Mouse (Mus musculus) stomach, postnatal 0 days (tissue): Measurements from ENCODE around the gene Tex14. TPM values are rescaled to one million over a fixed set of nuclear protein-coding genes. Genes with fewer than 3 reads are reported as not detected.

Experiments used
- ATAC-seq: fragments of 200-750 bp; cut with Nextera tagmentation; 2 replicates; pipeline ENCODE4 v1.8.0; 2017; ENCODE audit not compliant: low FRiP score, low TSS enrichment
- DNase-seq: peaks from one replicate; pipeline ENCODE4 v3.0.0-alpha.2; 2016; ENCODE audit warnings: low spot score
- H3K27ac ChIP-seq: fragments of 300-500 bp; sonication (generic); replicated peaks from 2 replicates; pipeline ENCODE4 v1.5.1; 2014; ENCODE audit warnings: mild to moderate bottlenecking, control low read depth
- H3K27me3 ChIP-seq: fragments of 300-500 bp; sonication (generic); 2 replicates; pipeline ENCODE4 v1.6.1; 2014; ENCODE audit warnings: low read length; ENCODE audit not compliant: control insufficient read depth, insufficient read depth
- H3K36me3 ChIP-seq: fragments of 300-500 bp; sonication (generic); 2 replicates; pipeline ENCODE4 v1.6.1; 2014; ENCODE audit warnings: low read length, mixed read lengths; ENCODE audit not compliant: control insufficient read depth, insufficient read depth
- H3K4me1 ChIP-seq: fragments of 300-500 bp; sonication (generic); replicated peaks from 2 replicates; pipeline ENCODE4 v1.6.1; 2014; ENCODE audit warnings: antibody characterized with exemption; ENCODE audit not compliant: control insufficient read depth, insufficient read depth
- H3K4me2 ChIP-seq: fragments of 300-500 bp; sonication (generic); replicated peaks from 2 replicates; pipeline ENCODE4 v1.6.1; 2014; ENCODE audit warnings: low read depth, mild to moderate bottlenecking, control low read depth, moderate library complexity
- H3K4me3 ChIP-seq: fragments of 300-500 bp; sonication (generic); 2 replicates; pipeline ENCODE4 v1.5.1; 2014; ENCODE audit warnings: low read depth, low read length, control low read depth
- H3K9ac ChIP-seq: fragments of 300-500 bp; sonication (generic); 2 replicates; pipeline ENCODE4 v1.6.1; 2014; ENCODE audit warnings: mild to moderate bottlenecking, low read length, control low read depth, mixed read lengths
- H3K9me3 ChIP-seq: fragments of 300-500 bp; sonication (generic); 2 replicates; pipeline ENCODE4 v1.6.1; 2016; ENCODE audit warnings: low read length; ENCODE audit not compliant: control insufficient read depth
- CTCF ChIP-seq: IDR thresholded peaks from 2 replicates; pipeline ENCODE4 v1.5.1; 2016; ENCODE audit warnings: antibody characterized with exemption, low read depth, mild to moderate bottlenecking, moderate library complexity
- EP300 ChIP-seq: optimal IDR thresholded peaks from 2 replicates; pipeline ENCODE3; 2016; ENCODE audit warnings: antibody characterized with exemption
- WGBS: fragments of 180-500 bp; shearing (Covaris S2); extraction: QIAGEN DNeasy Blood & Tissue Kit; methylation state at CpG from one replicate; pipeline ENCODE4 v1.1.7; 2014; 5-methylcytosine and 5-hydroxymethylcytosine counted together
- polyA plus RNA-seq: library from polyadenylated mRNA; unstranded; fragments of >200 nt; fragmentation: Nextera tagmentation; extraction: Ambion mirVana; gene quantifications from 2 replicates; pipeline ENCODE4 v1.2.1, GENCODE M21; 2015

Gene Tex14
- polyA plus RNA-seq, 1 experiment from 2014 or later, result 0.98 TPM

- Histone ChIP-seq H3K27ac (no peak overlapping the region), H3K4me2 (no peak overlapping the region), H3K36me3 (no peaks in the 10 kb centered on the region), H3K4me1 (no peaks in the 10 kb centered on the region), H3K27me3 (no peaks in the 10 kb centered on the region), H3K4me3 (no peak overlapping the region), H3K9ac (no peak overlapping the region), H3K9me3 (no peaks in the 10 kb centered on the region)
- TF ChIP-seq EP300 (no peak), CTCF (no peak)
- ATAC-seq (no peak), DNase-seq (no peak)
- 68% methylated on average over 5 of the region's 5 CpGs for WGBS
Observed at GRCm38 (mm10) chr11:87523466-87523865, 118.6 kb downstream of the Tex14 start.

GRCm38 (mm10) chr11:87523967-87524366 is 119.1 kb downstream of the Tex14 start:
- Histone ChIP-seq H3K4me2 (no peak overlapping the region), H3K4me3 (no peak overlapping the region), H3K27ac (no peak overlapping the region), H3K9ac (no peak overlapping the region), H3K9me3 (no peaks in the 10 kb centered on the region), H3K36me3 (no peaks in the 10 kb centered on the region), H3K4me1 (no peaks in the 10 kb centered on the region), H3K27me3 (no peaks in the 10 kb centered on the region)
- TF ChIP-seq EP300, result no peak
- ATAC-seq (no peak), DNase-seq (no peak)

- no peak for DNase-seq
- Histone ChIP-seq H3K4me3 (no peak overlapping the region), H3K4me1 (no peaks in the 10 kb centered on the region), H3K9ac (no peak overlapping the region), H3K27me3 (no peaks in the 10 kb centered on the region), H3K9me3 (no peaks in the 10 kb centered on the region), H3K4me2 (no peak overlapping the region), H3K36me3 (no peaks in the 10 kb centered on the region), H3K27ac (no peak overlapping the region)
- ATAC-seq, result no peak
- no peak for TF ChIP-seq CTCF
Observed at GRCm38 (mm10) chr11:87524780-87525179, 119.9 kb downstream of the Tex14 start.

- Histone ChIP-seq H3K9me3 (no peaks in the 10 kb centered on the region), H3K27me3 (no peaks in the 10 kb centered on the region), H3K4me3 (no peak overlapping the region), H3K4me1 (no peaks in the 10 kb centered on the region), H3K9ac (no peak overlapping the region), H3K36me3 (no peaks in the 10 kb centered on the region), H3K4me2 (no peak overlapping the region), H3K27ac (no peak overlapping the region)
- TF ChIP-seq EP300 (no peak), CTCF (no peak)
- DNase-seq (no peak), ATAC-seq (no peak)
- 76% methylated on average over 3 of the region's 3 CpGs for WGBS
Observed at GRCm38 (mm10) chr11:87527364-87527763, 122.5 kb downstream of the Tex14 start.

- Histone ChIP-seq H3K9me3 (no peaks in the 10 kb centered on the region), H3K27ac (no peak overlapping the region), H3K4me2 (no peak overlapping the region), H3K27me3 (no peaks in the 10 kb centered on the region), H3K4me1 (no peaks in the 10 kb centered on the region), H3K4me3 (no peak overlapping the region), H3K9ac (no peak overlapping the region), H3K36me3 (no peaks in the 10 kb centered on the region)
- TF ChIP-seq EP300 (no peak), CTCF (peak; percentile 50)
- DNase-seq (no peak), ATAC-seq (no peak)
- 54% methylated on average over 4 of the region's 4 CpGs for WGBS
Observed at GRCm38 (mm10) chr11:87527990-87528389, 123.1 kb downstream of the Tex14 start.

GRCm38 (mm10) chr11:87531695-87532094 is 126.8 kb downstream of the Tex14 start:
- no peaks in the 10 kb centered on the region for H3K27me3 ChIP-seq
- no peak overlapping the region for H3K4me2 ChIP-seq
- ATAC-seq (no peak), DNase-seq (no peak)
- H3K4me1 ChIP-seq, result no peaks in the 10 kb centered on the region
- H3K4me3 ChIP-seq, result no peak overlapping the region
- no peak overlapping the region for H3K27ac ChIP-seq
- H3K36me3 ChIP-seq, result no peaks in the 10 kb centered on the region
- WGBS, result 57% methylated on average over 6 of the region's 6 CpGs
- no peaks in the 10 kb centered on the region for H3K9me3 ChIP-seq
- TF ChIP-seq CTCF (peak; percentile 37; the same call in 1 of the 2 replicates), EP300 (no peak)
- H3K9ac ChIP-seq, result no peak overlapping the region
